Mouse (Mus musculus): ENCODE data around the gene Fut8. TPM values are rescaled to one million over a fixed set of nuclear protein-coding genes. Genes with fewer than 3 reads are reported as not detected.
"Not testable (repeated sequence)": the region's sequence is repeated elsewhere in the genome, so short reads cannot be mapped to it uniquely, and the experiment has no call there.

Fut8 gene
- polyA plus RNA-seq, 1 experiment from 2014 or later, result 16.2 TPM

- H3K4me1 ChIP-seq (ENCODE audit: control insufficient read depth, insufficient read depth, low read length), result no peaks in the 10 kb centered on the region
- H3K27me3 ChIP-seq (replicated peaks; ENCODE audit: control insufficient read depth, insufficient read depth, low read length), result no peaks in the 10 kb centered on the region
- no peaks in the 10 kb centered on the region for H3K36me3 ChIP-seq (ENCODE audit: control insufficient read depth, insufficient read depth, low read length)
- H3K9ac ChIP-seq (ENCODE audit: low read depth, low read length), result no peak overlapping the region
- H3K27ac ChIP-seq (ENCODE audit: low read length), result no peak overlapping the region
- no peak overlapping the region for H3K4me3 ChIP-seq (ENCODE audit: low read length)
- ATAC-seq, result no peak
- no peaks in the 10 kb centered on the region for H3K9me3 ChIP-seq (ENCODE audit: control insufficient read depth, low read length)
- 74% methylated on average over 6 of the region's 6 CpGs for WGBS
- no peak overlapping the region for H3K4me2 ChIP-seq (ENCODE audit: low read depth, low read length)
Measured at GRCm38 (mm10) chr12:77519534-77520102, 281.7 kb downstream of the Fut8 start.

- H3K36me3 ChIP-seq (ENCODE audit: control insufficient read depth, insufficient read depth, low read length); H3K9me3 ChIP-seq (ENCODE audit: control insufficient read depth, low read length); H3K9ac ChIP-seq (ENCODE audit: low read depth, low read length); ATAC-seq; H3K4me3 ChIP-seq (ENCODE audit: low read length); H3K4me1 ChIP-seq (ENCODE audit: control insufficient read depth, insufficient read depth, low read length); H3K4me2 ChIP-seq (ENCODE audit: low read depth, low read length); H3K27ac ChIP-seq (ENCODE audit: low read length); H3K27me3 ChIP-seq (replicated peaks; ENCODE audit: control insufficient read depth, insufficient read depth, low read length): not testable (repeated sequence)
- 81% methylated on average over 3 of the region's 4 CpGs for WGBS
Measured at GRCm38 (mm10) chr12:77524014-77524413, 286.1 kb downstream of the Fut8 start.
